Mouse (Mus musculus) heart, postnatal 36 days (tissue): Measurements from ENCODE around the gene Plekha3. TPM values are rescaled to one million over a fixed set of nuclear protein-coding genes. Genes with fewer than 3 reads are reported as not detected.

Source experiments
- DNase-seq, 2 experiments: peaks; one replicate each; pipeline ENCODE4 v3.0.0; 2021 to 2022
- intact Hi-C: fragments of 180-260 bp; cut with DNase I; formaldehyde crosslinking; loops from one replicate; pipeline ENCODE4 v1.15.1; 2025
- total RNA-seq, 2 experiments: library from RNA; stranded (reverse); gene quantifications; 2 replicates each; pipeline ENCODE4 v1.2.3; 2021

Gene Plekha3
- total RNA-seq: 10 to 100 TPM; 19.4 to 20.0 TPM

DNA sequence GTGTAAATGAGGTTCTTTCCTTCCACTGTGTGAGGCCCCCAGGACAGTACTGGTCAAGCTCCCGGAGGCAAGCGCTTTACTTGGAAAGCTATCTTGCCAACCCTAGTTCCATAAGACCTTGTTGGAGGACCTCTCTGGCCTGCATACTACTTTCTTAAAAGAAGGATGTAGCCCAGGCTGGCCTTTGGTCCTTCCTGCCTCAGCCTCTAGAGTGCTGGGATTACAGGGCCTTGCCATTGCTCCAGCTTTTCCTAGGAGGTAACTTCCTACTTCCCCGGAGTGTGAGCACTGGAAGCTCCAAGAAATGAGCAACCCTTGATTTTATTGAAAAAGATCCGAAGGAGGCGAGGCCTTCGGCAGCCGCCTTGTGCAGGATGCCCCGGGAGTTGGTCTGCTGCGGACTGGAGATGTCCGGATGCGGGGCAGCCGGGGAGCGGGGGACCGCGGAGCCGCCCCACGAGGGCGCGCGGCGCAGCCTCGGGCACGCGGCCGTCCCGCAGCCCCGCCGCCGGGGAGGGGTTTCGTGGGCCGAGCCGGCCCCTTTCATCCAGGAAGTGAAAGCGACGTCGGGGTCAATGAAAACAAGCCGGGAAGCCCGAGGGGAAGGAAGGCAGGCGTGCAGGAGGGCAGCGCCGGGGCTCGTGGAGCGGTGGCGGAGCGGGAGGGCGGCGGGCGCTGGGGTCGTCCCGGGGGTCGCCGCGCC lies at the start of gene Plekha3:
Gene Plekha3, plus strand, starts transcription at position 557 of the 703 bp plus-strand sequence.
- intact Hi-C loops: no loop called here
- peak; percentile 82 to 86 for DNase-seq

DNA sequence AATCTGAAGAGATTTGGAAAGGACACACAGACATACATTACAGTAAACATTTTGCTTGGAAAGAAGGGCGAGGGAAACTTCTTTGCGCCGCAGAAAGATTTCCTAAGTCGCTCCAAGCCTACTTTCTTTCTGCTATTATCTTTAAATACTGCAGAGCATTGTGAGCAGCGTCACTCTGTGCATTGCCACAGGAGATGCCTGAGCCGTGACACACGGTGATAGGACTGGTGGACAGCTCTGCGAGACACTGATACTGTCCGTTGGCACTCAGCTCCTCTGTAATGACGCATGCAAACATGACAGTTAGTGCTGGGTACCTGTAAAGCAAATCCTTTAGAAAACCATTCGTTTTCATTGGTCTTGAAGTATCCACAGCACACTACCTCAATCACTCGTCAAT lies 44.8 kb upstream of the Plekha3 start:
- DNase-seq: no peak
- intact Hi-C loops: no loop called here

- DNase-seq: no peak
- intact Hi-C loops: no loop called here
Measured at GRCm38 (mm10) chr2:76631600-76631999, 43.5 kb upstream of the Plekha3 start.

- intact Hi-C loops: no loop called here
- DNase-seq: no peak
Measured at GRCm38 (mm10) chr2:76639637-76640036, 35.4 kb upstream of the Plekha3 start.

DNA sequence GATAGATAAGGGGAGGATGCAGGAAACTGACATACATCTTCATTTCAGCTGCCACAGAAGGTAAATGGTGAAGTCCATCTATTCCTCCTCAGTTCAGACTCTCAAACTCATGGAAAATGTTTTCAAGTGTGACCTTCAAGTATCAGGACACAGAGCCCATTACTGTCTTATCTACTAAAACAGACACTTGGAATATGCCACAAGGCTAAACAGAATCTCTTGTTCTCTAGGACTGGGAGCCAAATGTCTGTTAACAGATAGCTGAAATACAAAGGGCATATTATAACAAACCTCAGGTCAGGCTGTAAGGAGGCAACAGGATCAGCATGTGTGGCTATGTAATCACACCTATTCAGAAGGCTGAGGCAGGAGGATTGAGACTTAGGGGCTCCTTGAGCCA lies 31.3 kb upstream of the Plekha3 start:
- intact Hi-C loops: no loop called here
- no peak for DNase-seq

GRCm38 (mm10) chr2:76647441-76647869 lies 27.6 kb upstream of the Plekha3 start:
- DNase-seq: no peak
- intact Hi-C loops: no loop called here

GRCm38 (mm10) chr2:76647883-76648570 lies 27.1 kb upstream of the Plekha3 start, which contains the start of the genes Prkra and Pjvk:
TSS of gene Prkra (minus strand) at chr2:76648015.
TSS of gene Pjvk (plus strand) at chr2:76648476.
- peak; percentile 98 to 99 for DNase-seq

DNA sequence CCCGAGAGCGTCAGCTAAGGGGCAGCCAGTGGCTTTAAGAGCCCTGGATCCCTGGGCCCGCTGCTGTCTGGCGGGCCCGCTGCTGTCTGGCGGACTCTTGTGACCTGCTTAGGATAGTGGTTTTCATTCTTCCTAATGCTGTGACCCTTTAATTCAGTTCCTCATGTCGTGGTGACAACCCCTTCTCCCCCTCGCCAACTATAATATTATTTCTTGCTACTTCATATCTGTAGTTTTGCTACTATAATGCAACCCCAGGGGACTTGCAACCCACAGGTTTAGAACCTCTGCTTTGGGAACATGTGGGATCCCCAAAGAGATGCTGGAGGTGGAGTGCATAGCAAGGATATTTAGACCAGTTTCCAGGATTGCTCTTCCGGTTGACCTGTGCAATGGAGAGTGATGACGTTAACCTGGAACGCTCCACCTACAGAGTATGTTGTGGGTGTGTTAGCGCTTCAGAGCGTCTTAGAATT lies 26.4 kb upstream of the Plekha3 start:
- intact Hi-C loops: loop anchor here (1.0 kb wide), 1 partner anchor 25 kb away; the partner anchor contains the start of gene Fkbp7

More at GRCm38 (mm10) chr2:76647883-76648570, 27.1 kb upstream of the Plekha3 start, which contains the start of the genes Prkra and Pjvk:
- intact Hi-C loops: loop anchor here (1.0 kb wide), 1 partner anchor 25 kb away; the partner anchor contains the start of gene Fkbp7

GRCm38 (mm10) chr2:76653070-76653469 lies 22.0 kb upstream of the Plekha3 start:
- DNase-seq: no peak

More for the DNA sequence above, 26.4 kb upstream of the Plekha3 start:
- no peak for DNase-seq

GRCm38 (mm10) chr2:76654646-76655045 lies 20.4 kb upstream of the Plekha3 start:
- intact Hi-C loops: no loop called here
- no peak for DNase-seq

More at GRCm38 (mm10) chr2:76653070-76653469, 22.0 kb upstream of the Plekha3 start:
- intact Hi-C loops: no loop called here

DNA sequence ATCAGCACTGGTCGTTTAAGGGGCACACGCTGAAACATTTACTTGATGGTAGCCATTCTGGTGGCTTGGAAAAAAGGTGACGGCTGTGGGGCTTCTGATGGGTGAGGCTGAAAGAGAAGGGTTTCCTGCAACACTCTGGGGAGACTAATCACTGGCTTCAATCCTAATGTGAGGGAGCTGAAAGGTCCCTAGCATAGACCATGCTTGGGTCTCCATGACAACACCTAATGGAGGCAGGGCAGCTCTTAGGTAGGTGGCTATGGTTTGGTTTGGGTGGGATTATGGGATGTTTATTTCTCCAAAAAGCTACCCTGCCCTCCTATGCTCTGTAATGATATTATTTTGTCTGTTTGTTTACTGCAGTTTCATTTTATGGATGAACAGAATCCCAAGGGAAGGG lies 19.6 kb upstream of the Plekha3 start:
- DNase-seq: no peak
- intact Hi-C loops: no loop called here

GRCm38 (mm10) chr2:76655982-76656381 lies 19.1 kb upstream of the Plekha3 start:
- intact Hi-C loops: no loop called here
- DNase-seq: no peak

GRCm38 (mm10) chr2:76658551-76658950 lies 16.5 kb upstream of the Plekha3 start:
- no peak for DNase-seq
- intact Hi-C loops: no loop called here

DNA sequence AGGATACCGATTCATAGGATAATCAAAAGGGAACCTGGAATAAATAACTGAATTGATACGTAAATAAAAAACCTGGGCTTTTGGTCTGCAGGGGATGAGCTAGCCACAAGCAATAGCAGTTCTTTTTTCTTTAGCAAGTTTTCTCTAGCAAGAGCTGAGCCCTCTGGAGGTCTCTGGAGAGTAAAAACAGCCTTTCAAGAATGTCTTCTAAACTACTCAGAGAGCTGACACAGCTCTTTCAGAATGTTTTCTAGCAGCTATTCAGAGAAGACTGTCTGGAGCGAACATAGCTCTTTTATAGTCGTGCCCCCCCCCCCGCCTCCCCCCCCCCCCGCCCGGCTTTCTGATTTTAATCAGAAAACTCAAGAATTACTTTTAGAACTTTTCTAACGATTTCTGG lies 15.7 kb upstream of the Plekha3 start:
- no peak for DNase-seq
- intact Hi-C loops: no loop called here

DNA sequence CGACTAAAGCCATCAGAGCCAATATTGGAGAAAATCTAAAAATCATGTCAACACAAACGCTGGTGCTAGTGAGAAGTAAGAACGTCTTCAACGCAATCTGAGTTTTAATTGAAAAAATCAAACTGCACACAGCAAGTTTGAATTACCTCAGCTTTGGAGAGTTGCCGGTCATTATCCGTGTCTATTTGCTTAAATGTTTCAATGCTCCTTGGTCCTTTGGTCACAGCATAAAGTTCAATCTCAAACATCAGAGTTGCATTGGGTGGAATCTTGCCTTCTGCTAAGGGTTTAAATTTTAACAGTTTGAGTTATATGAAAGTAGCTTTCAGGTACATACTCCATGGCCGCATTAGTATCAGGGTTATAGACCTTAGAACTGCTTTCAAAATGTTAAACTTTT lies 9.6 kb upstream of the Plekha3 start:
- no peak for DNase-seq
- intact Hi-C loops: no loop called here

GRCm38 (mm10) chr2:76667200-76667599 lies 7.9 kb upstream of the Plekha3 start:
- DNase-seq: no peak
- intact Hi-C loops: no loop called here

- no peak for DNase-seq
- intact Hi-C loops: no loop called here
Measured at GRCm38 (mm10) chr2:76671641-76672040, 3.4 kb upstream of the Plekha3 start.

- intact Hi-C loops: no loop called here
- no peak for DNase-seq
Measured at GRCm38 (mm10) chr2:76672134-76672745, 2.8 kb upstream of the Plekha3 start.

- DNase-seq: peak; percentile 90 to 91
- intact Hi-C loops: loop anchor here (1.0 kb wide), 1 partner anchor 25 kb away; the partner anchor contains the start of genes Pjvk and Prkra
Measured at GRCm38 (mm10) chr2:76672966-76673392, 2.1 kb upstream of the Plekha3 start, which contains the start of gene Fkbp7. TSS of gene Fkbp7 (minus strand) at chr2:76673116.

- intact Hi-C loops: loop anchor here (1.0 kb wide), 1 partner anchor 25 kb away; the partner anchor contains the start of genes Pjvk and Prkra
- DNase-seq: peak; percentile 50 to 58
Measured at GRCm38 (mm10) chr2:76673472-76674081, 1.5 kb upstream of the Plekha3 start.
